Mouse (Mus musculus): ENCODE data around the gene Lrrc20.
"Not testable (repeated sequence)": the region's sequence is repeated elsewhere in the genome, so short reads cannot be mapped to it uniquely, and the experiment has no call there.

The Lrrc20 gene

DNA sequence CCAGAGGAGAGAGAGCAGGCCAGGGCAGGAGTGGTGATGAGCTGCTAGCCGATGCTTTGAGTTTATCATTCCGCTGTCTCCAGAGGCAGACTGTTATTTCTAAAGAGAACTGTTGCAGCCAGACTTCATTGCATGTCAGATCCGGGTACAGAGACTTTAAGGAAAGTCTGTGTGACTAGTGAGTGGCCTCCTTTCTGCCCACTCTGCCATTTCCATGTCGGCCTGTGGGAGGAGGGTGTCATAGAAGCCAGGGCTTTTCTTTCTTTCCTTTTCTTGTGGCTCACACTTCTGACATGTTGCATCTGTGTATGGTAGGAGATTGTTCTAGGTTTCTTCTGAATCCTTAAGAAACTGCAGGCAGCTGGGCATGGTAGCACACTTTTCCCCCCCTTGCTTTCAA lies 88.8 kb downstream of the Lrrc20 start:
- no peak for DNase-seq (ENCODE audit: inconsistent age in 2 of 2, low spot score in 1 of 2)

DNA sequence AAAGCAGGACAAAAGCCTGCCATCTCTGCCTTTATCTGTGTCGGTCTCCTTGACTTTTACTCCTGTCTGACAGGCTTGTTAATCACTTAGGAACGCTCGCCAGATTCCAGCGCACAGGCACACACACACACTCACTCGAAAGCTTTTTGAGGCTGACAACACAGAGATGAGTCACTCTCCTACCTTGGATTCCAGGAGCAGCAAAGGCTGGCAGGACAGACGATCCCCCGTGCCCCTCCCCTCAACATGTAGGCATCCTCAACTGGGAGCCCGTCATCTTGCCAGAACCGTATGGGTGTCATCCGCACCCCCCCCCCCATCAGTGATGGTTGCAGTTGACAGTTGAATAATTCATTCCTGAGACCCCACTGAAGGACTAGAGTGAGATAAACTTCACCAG lies 94.6 kb downstream of the Lrrc20 start:
- DNase-seq (ENCODE audit: inconsistent age in 2 of 2, low spot score in 1 of 2) = peak; percentile 85 to 92

DNA sequence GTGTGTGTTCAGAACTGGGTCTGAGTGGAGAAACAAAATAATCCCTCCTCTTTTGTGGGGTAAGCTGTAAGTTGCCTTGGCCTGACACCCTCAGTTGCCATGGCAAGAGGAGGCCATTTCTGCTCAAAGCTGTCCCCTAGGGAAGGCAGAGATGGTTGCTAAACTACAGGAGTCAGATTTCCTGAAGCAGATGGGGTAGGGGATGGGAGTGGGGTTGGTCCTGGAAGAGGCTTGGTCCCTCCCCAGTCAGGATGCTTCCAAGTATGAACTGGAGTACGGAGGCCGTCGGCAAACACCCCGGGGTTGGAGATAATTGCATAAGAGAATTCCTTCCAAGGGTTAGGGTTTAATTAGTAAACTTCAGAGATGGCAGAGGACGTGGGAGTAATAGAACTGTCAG lies 96.5 kb downstream of the Lrrc20 start:
- DNase-seq (ENCODE audit: inconsistent age in 2 of 2, low spot score in 1 of 2) = no peak

DNA sequence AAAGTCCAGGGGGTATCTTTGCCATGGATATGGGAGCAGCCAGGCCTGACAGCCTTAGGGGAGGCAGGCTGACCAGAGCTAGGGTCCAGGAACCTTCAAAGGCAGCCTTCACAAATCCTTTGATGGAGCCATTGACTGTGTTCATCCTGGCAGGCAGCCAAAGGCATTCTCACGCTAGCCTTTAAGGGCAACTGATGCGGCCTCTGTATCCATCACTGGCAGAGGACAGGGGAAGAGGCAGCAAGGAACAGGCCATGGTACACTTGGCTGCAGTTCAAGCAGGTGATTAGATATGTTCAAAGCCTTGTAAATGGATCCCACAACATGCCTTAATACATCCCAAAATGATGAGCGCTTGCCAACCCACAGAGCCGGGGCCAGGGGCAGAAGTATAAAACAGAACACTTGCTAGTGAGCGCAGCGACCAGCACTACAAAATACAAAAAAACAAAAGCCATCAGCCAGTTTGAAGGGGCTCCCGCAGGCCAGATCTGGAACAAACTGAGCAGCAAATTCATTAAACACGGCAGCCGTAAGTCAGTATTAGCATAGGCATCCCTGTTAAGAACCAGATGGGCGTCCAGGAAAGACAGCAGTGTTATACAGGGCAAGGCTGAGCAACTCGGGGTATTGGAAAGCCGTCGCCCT lies 100.6 kb downstream of the Lrrc20 start:
- DNase-seq (ENCODE audit: inconsistent age in 2 of 2, low spot score in 1 of 2) = peak; percentile 67 to 85

DNA sequence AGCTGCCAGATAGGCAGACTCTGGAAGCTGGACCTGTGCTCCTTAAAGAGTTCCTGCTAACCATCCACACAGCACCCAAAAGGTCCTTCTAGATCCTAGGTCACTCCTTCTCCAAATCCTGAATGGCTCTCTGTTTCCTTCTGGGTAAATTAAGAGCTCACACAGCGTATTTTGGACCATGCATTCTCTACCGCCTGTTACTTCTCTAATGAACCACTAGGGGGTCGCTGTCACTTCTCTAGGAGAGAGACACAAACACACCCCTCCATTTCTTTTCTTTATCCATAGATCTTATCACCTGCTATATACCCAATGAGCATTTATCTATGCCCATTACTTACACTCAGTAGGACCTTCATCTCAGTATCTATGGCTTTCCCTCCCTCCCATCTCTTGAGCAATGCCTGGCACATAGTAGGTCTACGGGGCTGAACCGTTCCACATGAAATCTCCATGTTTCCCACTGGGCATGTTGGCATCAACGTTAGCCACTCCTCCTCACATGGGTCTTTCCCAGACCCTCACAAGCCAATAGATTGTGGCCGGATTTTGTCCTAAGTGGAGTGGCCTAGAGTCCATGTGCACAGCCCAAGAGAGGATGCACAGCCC lies 111.7 kb downstream of the Lrrc20 start:
- no peak for DNase-seq (ENCODE audit: inconsistent age in 2 of 2, low spot score in 1 of 2)

GRCm38 (mm10) chr10:61597991-61598390 lies 122.4 kb downstream of the Lrrc20 start:
- DNase-seq (ENCODE audit: inconsistent age in 2 of 2, low spot score in 1 of 2) = no peak

- no peak for DNase-seq (ENCODE audit: inconsistent age in 2 of 2, low spot score in 1 of 2)
These were observed 124.0 kb downstream of the Lrrc20 start for GRCm38 (mm10) chr10:61599556-61600114.

GRCm38 (mm10) chr10:61602283-61603033 lies 126.9 kb downstream of the Lrrc20 start:
- DNase-seq (ENCODE audit: inconsistent age in 2 of 2, low spot score in 1 of 2) = peak; percentile 64 to 85

GRCm38 (mm10) chr10:61604376-61605065 lies 128.9 kb downstream of the Lrrc20 start:
- DNase-seq (ENCODE audit: inconsistent age in 2 of 2, low spot score in 1 of 2) = no peak

GRCm38 (mm10) chr10:61605381-61605780 lies 129.8 kb downstream of the Lrrc20 start:
- not testable (repeated sequence) for DNase-seq (ENCODE audit: inconsistent age in 2 of 2, low spot score in 1 of 2)

DNA sequence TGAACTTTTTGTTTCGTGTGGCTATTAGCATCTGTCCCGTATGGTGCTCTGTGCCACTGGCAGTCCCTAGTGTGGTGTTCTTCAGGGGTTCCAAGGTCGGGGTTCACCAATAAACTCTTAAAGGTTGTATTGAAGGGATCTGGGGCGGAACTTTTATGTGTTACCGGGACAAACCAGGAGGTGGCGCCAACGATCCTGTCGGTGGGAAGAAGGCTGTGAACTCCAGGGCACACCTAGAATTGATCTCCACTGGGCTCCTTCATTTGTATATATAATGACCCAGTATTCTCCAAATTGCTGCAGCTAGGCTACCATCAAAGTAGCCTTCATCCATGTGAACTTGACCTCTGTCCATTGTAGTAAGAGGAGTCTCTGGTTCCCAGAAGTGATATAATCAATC lies 130.2 kb downstream of the Lrrc20 start:
- DNase-seq (ENCODE audit: inconsistent age in 2 of 2, low spot score in 1 of 2) = peak; percentile 58 to 87

DNA sequence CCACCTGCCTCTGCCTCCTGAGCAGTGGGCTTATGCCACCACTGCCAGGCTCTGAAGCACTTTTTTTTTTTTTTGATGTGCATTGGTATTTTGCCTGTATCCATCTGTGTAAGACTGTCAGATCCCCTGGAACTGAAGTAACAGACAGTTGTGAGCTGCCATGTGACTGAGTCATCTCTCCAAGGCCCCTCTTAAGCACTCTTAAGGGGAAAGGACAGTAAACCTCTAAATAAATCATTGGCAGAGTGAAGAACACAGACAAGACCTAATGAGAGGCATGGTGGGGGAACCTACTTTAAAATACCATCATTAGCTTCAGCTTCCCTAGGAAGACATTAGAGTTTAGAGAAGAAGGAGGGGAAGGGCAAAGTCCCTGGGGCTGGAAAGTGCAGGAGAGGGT lies 132.6 kb downstream of the Lrrc20 start:
- peak in 1 of 2 experiments; percentile 53 for DNase-seq (ENCODE audit: inconsistent age in 2 of 2, low spot score in 1 of 2)

GRCm38 (mm10) chr10:61610650-61611235 lies 135.1 kb downstream of the Lrrc20 start:
- peak in 1 of 2 experiments; percentile 70 for DNase-seq (ENCODE audit: inconsistent age in 2 of 2, low spot score in 1 of 2)

GRCm38 (mm10) chr10:61614311-61614710 lies 138.7 kb downstream of the Lrrc20 start:
- DNase-seq (ENCODE audit: inconsistent age in 2 of 2, low spot score in 1 of 2) = no peak

DNA sequence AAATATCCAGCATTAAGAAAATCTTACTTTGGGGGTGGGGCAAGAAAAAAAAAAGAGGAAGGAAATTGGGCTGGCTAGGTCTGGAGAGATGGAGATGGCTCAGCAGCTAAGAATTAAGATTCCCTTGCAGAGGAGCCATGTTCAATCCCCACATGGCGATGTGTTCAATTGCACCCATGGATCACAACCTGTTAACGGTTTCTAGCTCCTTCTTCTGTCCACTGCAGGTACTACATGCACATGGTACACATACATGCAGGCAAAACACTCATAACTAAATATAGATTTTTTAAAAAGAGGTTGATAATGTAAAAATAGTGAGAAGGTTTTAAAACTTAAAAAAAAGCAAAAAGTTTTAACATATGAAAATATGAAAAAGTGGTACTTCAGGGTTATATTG lies 142.9 kb downstream of the Lrrc20 start:
- DNase-seq (ENCODE audit: inconsistent age in 2 of 2, low spot score in 1 of 2) = no peak

DNA sequence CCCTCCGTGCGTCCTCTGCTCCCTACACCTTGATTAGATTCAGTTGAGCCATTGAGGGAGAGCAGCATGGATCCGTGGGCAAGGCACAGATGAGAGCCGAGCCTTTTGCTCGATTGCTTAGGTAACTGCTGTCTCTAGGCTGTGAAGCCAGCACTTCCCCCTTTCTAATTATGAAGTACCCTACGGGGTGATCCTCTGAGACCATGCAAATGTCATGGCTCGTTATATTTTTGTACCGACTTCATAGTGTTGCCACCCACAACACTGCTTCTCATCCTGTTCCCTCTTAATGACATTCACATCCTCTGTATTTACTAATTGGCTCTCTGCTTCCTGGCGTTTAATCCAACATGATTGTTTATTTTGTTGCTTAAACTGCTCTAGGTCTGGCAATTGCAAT lies 146.1 kb downstream of the Lrrc20 start:
- DNase-seq (ENCODE audit: inconsistent age in 2 of 2, low spot score in 1 of 2) = no peak

DNA sequence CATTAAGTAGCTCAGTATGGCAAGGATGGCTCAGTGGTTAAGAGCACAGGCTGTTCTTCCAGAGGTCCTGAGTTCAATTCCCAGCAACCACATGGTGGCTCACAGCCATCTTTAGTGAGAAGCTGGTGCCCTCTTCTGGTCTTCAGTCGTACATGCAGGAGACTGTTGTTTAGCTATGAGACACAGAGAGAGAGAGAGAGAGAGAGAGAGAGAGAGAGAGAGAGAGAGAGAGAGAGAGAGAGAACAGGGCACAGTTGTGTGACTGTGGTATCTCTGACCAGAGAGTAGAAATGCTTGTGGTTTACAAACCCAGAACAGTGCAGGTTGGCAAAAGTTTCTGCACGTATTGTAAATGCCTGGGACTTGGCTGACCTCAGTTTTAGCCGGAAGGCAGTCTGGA lies 148.3 kb downstream of the Lrrc20 start:
- DNase-seq (ENCODE audit: inconsistent age in 2 of 2, low spot score in 1 of 2) = not testable (repeated sequence)

DNA sequence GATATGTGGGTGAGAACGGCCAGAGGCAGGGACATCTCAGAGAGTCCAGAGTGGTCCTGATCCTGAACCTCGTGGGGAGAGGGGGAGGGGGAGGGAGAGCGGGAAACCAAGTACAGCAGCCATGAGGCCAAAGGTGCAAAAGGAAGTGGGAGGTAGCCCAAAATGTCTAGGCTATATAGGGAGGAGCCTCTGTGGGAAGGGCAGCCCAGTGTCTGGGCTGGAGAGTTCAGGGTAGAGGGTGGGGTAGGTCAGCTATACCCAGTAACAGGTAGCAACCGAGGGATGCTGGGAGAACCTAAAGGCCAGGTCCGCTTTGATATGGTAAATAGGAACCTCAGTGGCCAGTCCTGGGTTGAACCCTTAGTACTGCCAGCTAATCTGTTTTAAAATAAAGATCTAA lies 149.2 kb downstream of the Lrrc20 start:
- no peak for DNase-seq (ENCODE audit: inconsistent age in 2 of 2, low spot score in 1 of 2)

DNA sequence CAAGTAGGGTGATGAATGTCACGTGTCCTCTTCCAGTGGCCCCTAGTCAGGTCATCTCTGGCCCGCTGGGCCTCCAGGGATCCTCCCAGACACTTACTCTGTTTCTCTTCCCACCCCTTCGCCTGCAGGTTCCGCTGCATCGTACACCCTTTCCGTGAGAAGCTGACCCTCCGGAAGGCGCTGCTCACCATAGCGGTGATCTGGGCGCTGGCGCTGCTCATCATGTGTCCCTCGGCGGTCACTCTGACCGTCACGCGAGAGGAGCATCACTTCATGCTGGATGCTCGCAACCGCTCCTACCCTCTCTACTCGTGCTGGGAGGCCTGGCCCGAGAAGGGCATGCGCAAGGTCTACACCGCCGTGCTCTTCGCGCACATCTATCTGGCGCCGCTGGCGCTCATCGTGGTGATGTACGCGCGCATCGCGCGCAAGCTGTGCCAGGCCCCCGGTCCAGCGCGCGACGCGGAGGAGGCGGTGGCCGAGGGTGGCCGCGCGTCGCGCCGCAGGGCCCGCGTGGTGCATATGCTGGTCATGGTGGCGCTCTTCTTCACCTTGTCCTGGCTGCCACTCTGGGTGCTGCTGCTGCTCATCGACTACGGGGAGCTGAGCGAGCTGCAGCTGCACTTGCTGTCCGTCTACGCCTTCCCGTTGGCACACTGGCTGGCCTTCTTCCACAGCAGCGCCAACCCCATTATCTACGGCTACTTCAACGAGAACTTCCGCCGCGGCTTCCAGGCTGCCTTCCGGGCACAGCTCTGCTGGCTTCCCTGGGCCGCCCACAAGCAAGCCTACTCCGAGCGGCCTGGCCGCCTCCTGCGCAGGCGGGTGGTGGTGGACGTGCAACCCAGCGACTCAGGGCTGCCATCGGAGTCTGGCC lies 150.0 kb downstream of the Lrrc20 start:
- DNase-seq (ENCODE audit: inconsistent age in 2 of 2, low spot score in 1 of 2) = peak; percentile 25 to 62

DNA sequence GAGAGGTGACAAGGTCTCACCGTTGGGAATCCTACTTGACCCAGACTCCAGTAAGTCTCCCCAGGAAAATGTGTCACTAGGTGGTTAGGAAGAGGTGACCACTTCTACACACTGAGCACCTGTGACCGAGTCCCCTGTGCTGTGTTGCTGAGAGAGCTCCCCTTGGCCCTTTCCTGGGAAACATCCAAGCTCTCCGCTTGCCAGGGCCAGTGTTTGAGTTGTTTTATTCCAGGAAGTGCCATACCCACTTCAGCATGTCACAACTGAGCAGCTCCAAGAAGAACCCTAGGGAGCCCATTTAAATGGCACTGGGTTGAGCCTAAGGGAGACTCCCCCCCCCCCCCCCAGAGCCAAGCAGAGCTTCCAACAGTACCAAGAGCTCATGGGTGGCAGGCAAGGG lies 150.9 kb downstream of the Lrrc20 start:
- peak in 1 of 2 experiments; percentile 68 for DNase-seq (ENCODE audit: inconsistent age in 2 of 2, low spot score in 1 of 2)
